Mouse (Mus musculus) embryonic facial prominence, embryonic 10.5 days (tissue): ENCODE data around the gene Cfap36. TPM values are rescaled to one million over a fixed set of nuclear protein-coding genes. Genes with fewer than 3 reads are reported as not detected.

Experiments
- DNase-seq: peaks from one replicate; pipeline ENCODE4 v3.0.0-alpha.2; 2017; ENCODE audit warnings: low spot score
- H3K27ac ChIP-seq: fragments of 300-500 bp; sonication (generic); replicated peaks from 2 replicates; pipeline ENCODE4 v1.5.1; 2016; ENCODE audit warnings: mild to moderate bottlenecking
- H3K27me3 ChIP-seq: fragments of 300-500 bp; sonication (generic); replicated peaks from 2 replicates; pipeline ENCODE4 v1.6.1; 2016; ENCODE audit warnings: low read depth, mild to moderate bottlenecking; ENCODE audit not compliant: poor library complexity, severe bottlenecking
- H3K36me3 ChIP-seq: fragments of 300-500 bp; sonication (generic); replicated peaks from 2 replicates; pipeline ENCODE4 v1.6.1; 2016; ENCODE audit warnings: mild to moderate bottlenecking, moderate library complexity
- H3K4me1 ChIP-seq: fragments of 300-500 bp; sonication (generic); 2 replicates; pipeline ENCODE4 v1.6.1; 2016
- H3K4me3 ChIP-seq: fragments of 300-500 bp; sonication (generic); 2 replicates; pipeline ENCODE4 v1.5.1; 2016; ENCODE audit warnings: mild to moderate bottlenecking, moderate library complexity
- H3K9me3 ChIP-seq: fragments of 300-500 bp; sonication (generic); 2 replicates; pipeline ENCODE4 v1.6.1; 2016; ENCODE audit warnings: mild to moderate bottlenecking
- WGBS: fragments of 180-500 bp; shearing (Covaris S2); methylation state at CpG from one replicate; pipeline ENCODE4 v1.1.7; 2016; 5-methylcytosine and 5-hydroxymethylcytosine counted together
- polyA plus RNA-seq: library from polyadenylated mRNA; unstranded; fragments of >200 nt; fragmentation: Nextera tagmentation; extraction: Ambion mirVana; gene quantifications from 2 replicates; pipeline ENCODE4 v1.2.1, GENCODE M21; 2016

Gene Cfap36
- 55.4 and 60.8 TPM in 2 replicates for polyA plus RNA-seq

- Histone ChIP-seq H3K36me3 (peaks cover 19% of the 10 kb centered on the region), H3K4me3 (peak within 1 kb of the TSS; percentile 90), H3K27ac (peak within 1 kb of the TSS; percentile 88), H3K4me1 (peaks cover 15% of the 10 kb centered on the region), H3K27me3 (0 out of 2 replicates have a peak, but pooled peaks cover 8% of the 10 kb centered on the region), H3K9me3 (no peaks in the 10 kb centered on the region)
- peak; percentile 95 for DNase-seq
- under 1% methylated on average over 53 of the region's 53 CpGs for WGBS
These were observed at the start of gene Cfap36 for GRCm38 (mm10) chr11:29246883-29247650. Cfap36 (minus strand) TSS chr11:29247409.

- Histone ChIP-seq H3K36me3 (no peaks in the 10 kb centered on the region), H3K27ac (no peak overlapping the region), H3K27me3 (no peaks in the 10 kb centered on the region), H3K4me3 (no peak overlapping the region), H3K9me3 (0 out of 2 replicates have a peak, but pooled peaks cover 3% of the 10 kb centered on the region), H3K4me1 (no peaks in the 10 kb centered on the region)
- DNase-seq = no peak
These were observed 40.1 kb upstream of the Cfap36 start for GRCm38 (mm10) chr11:29287305-29287704.

DNA sequence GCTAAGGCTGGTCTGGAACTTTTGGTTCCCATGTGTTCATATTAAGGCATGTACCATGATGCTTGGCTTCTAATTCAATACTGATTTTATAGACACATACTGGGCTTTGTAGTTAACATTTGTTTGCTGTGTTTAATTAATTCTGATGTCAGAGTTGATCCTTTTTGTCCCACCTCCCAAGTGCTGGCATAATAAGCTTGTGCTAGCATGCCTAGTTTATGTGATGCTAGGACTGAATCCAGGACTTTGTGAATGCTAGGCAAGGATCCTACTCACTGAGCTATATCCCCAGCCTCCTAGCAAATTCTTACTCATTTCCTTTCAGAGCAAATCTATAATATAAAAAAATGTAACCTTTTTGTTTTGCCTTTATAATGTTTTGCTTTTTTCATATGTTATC is 38.8 kb upstream of the Cfap36 start:
- H3K4me1 ChIP-seq = no peaks in the 10 kb centered on the region
- H3K27me3 ChIP-seq = no peaks in the 10 kb centered on the region
- H3K36me3 ChIP-seq = no peaks in the 10 kb centered on the region
- H3K27ac ChIP-seq = no peak overlapping the region
- H3K4me3 ChIP-seq = no peak overlapping the region
- DNase-seq = no peak
- 0 out of 2 replicates have a peak, but pooled peaks cover 3% of the 10 kb centered on the region for H3K9me3 ChIP-seq

- no peaks in the 10 kb centered on the region for H3K4me1 ChIP-seq
- no peaks in the 10 kb centered on the region for H3K27me3 ChIP-seq
- DNase-seq = no peak
- no peak overlapping the region for H3K4me3 ChIP-seq
- H3K36me3 ChIP-seq = no peaks in the 10 kb centered on the region
- H3K9me3 ChIP-seq = 0 out of 2 replicates have a peak, but pooled peaks cover 4% of the 10 kb centered on the region
- 85% methylated on average over 3 of the region's 3 CpGs for WGBS
- H3K27ac ChIP-seq = no peak overlapping the region
These were observed 27.5 kb upstream of the Cfap36 start for GRCm38 (mm10) chr11:29274758-29275157.

- peak; percentile 38 for DNase-seq
- Histone ChIP-seq H3K4me1 (no peaks in the 10 kb centered on the region), H3K27ac (no peak overlapping the region), H3K27me3 (no peaks in the 10 kb centered on the region), H3K36me3 (no peaks in the 10 kb centered on the region), H3K4me3 (no peak overlapping the region), H3K9me3 (0 out of 2 replicates have a peak, but pooled peaks cover 4% of the 10 kb centered on the region)
- 32% methylated on average over 3 of the region's 3 CpGs for WGBS
These were observed 20.6 kb upstream of the Cfap36 start for GRCm38 (mm10) chr11:29267824-29268223.

DNA sequence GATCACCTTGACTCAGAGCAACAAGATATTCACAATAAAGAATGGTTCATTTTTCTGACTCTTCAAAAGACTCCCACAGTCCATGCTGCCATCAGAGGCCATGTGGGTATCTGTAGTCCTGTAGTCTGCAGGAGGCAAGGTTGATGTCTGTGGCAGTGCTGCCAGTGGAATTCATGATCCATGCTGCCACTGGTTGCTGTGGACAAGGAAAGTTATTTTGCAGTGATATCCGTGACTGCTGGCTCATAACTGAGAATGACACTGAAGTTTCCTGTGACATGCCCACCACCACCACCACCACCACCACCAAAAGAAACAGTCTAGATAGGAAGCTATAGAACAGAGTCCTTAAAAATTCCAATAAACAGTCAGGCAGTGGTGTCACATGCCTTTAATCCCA is 7.4 kb upstream of the Cfap36 start:
- no peaks in the 10 kb centered on the region for H3K9me3 ChIP-seq
- H3K4me3 ChIP-seq = no peak overlapping the region
- no peak for DNase-seq
- H3K36me3 ChIP-seq = no peaks in the 10 kb centered on the region
- H3K27ac ChIP-seq = no peak overlapping the region
- 87% methylated on average over 1 of the region's 1 CpGs for WGBS
- H3K4me1 ChIP-seq = no peaks in the 10 kb centered on the region
- H3K27me3 ChIP-seq = no peaks in the 10 kb centered on the region

DNA sequence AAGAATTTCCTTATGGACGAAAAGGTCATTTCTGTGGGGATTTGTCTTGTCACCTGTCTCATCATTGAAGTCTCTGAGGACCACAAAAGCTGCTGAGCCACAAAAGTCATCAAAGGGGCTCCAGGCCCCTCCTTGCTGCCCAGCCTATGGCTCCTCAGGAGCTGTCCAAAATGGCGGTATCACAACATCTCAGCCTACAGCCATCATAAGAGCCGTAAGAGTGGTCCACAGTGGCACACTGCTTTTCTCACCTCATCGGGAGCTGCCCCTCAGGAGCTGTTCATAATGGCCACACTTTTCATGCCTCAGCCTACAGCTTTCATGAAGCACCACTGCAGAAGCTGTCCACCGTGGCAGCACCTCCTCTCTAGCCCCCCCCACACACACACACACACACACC is 1.2 kb upstream of the Cfap36 start:
- DNase-seq = no peak
- Histone ChIP-seq H3K4me3 (no peak overlapping the region), H3K27me3 (0 out of 2 replicates have a peak, but pooled peaks cover 8% of the 10 kb centered on the region), H3K27ac (no peak overlapping the region), H3K4me1 (peaks cover 15% of the 10 kb centered on the region), H3K36me3 (peaks cover 6% of the 10 kb centered on the region), H3K9me3 (no peaks in the 10 kb centered on the region)
- WGBS = 97% methylated on average over 5 of the region's 5 CpGs

GRCm38 (mm10) chr11:29247725-29248124 is 516 bp upstream of the Cfap36 start:
- H3K9me3 ChIP-seq = no peaks in the 10 kb centered on the region
- H3K4me1 ChIP-seq = peaks cover 15% of the 10 kb centered on the region
- H3K27ac ChIP-seq = peak overlapping the region; percentile 88
- H3K36me3 ChIP-seq = peaks cover 12% of the 10 kb centered on the region
- peak; percentile 9 for DNase-seq
- 100% methylated on average over 1 of the region's 1 CpGs for WGBS
- H3K27me3 ChIP-seq = 0 out of 2 replicates have a peak, but pooled peaks cover 8% of the 10 kb centered on the region
- peak overlapping the region; percentile 90 for H3K4me3 ChIP-seq

DNA sequence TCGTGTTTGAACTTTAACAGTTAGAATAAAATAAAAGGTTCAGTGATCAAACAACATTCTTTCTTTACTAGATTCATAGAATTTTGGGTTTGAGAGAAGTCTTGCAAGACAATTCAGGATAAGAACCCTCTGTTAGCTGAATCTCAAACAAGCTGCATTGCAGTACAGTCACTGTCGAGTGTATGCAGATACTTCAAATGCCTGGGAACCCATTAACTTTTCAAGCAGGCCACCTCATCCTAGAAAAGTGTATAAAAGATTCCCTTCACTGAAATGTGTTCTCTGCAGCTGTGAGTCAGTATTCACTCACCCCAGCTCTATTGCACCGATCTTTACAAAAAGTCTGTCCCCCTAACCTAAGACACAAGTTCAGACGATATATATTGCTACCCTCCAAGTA is 1.2 kb downstream of the Cfap36 start:
- peak overlapping the region; percentile 90 for H3K4me3 ChIP-seq
- H3K4me1 ChIP-seq = peaks cover 15% of the 10 kb centered on the region
- H3K36me3 ChIP-seq = peaks cover 26% of the 10 kb centered on the region
- H3K27me3 ChIP-seq = 0 out of 2 replicates have a peak, but pooled peaks cover 8% of the 10 kb centered on the region
- H3K9me3 ChIP-seq = no peaks in the 10 kb centered on the region
- no peak overlapping the region for H3K27ac ChIP-seq
- WGBS = 75% methylated on average over 4 of the region's 4 CpGs
- no peak for DNase-seq

- no peak for DNase-seq
- 68% methylated on average over 4 of the region's 4 CpGs for WGBS
- no peaks in the 10 kb centered on the region for H3K27me3 ChIP-seq
- H3K27ac ChIP-seq = no peak overlapping the region
- H3K4me1 ChIP-seq = peaks cover 15% of the 10 kb centered on the region
- H3K4me3 ChIP-seq = no peak overlapping the region
- H3K9me3 ChIP-seq = no peaks in the 10 kb centered on the region
- peaks cover 31% of the 10 kb centered on the region for H3K36me3 ChIP-seq
These were observed 5.2 kb downstream of the Cfap36 start for GRCm38 (mm10) chr11:29241961-29242360.

DNA sequence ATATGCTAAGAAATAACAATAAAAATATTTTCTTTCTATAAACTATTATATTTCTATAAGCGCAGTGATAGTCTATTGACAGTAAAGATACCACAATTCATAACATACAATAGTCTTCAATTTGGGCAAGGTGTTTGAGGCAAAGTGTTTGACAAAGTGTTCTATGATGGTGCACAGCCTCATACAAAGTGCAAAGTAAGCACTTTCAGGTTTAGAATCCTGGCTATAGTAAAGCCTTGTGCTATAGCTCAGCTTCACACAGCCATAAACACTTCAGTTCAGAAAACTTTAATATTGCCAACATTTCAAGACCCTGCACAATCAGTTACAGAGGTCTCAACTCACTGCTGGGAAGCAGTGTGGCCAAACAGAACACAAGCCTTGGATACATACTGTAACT is 7.9 kb downstream of the Cfap36 start:
- no peak for DNase-seq
- Histone ChIP-seq H3K27me3 (no peaks in the 10 kb centered on the region), H3K9me3 (no peaks in the 10 kb centered on the region), H3K27ac (no peak overlapping the region), H3K4me3 (no peak overlapping the region), H3K4me1 (no peaks in the 10 kb centered on the region), H3K36me3 (peaks cover 28% of the 10 kb centered on the region)
- WGBS = 98% methylated on average over 1 of the region's 1 CpGs

DNA sequence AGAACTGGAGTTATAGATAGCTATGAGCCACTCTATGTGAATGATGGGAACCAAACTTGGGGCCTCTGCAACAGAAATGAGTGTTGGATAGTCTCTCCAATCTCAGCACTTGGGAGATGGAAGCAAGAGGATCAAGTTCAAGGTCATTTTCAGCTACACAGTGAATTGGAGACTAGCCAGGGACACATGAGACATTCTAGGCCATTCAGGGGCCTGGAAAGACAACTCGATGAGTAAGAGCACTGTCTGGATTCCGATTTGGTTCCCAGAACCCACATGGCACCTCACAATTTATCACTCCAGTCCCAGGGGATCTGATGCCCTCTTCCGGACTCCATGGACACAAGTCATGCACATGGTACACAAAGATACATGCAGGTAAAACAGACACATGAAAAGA is 8.7 kb downstream of the Cfap36 start:
- H3K4me1 ChIP-seq = no peaks in the 10 kb centered on the region
- H3K9me3 ChIP-seq = no peaks in the 10 kb centered on the region
- no peak for DNase-seq
- WGBS = 91% methylated on average over 3 of the region's 3 CpGs
- no peak overlapping the region for H3K4me3 ChIP-seq
- H3K36me3 ChIP-seq = peaks cover 27% of the 10 kb centered on the region
- H3K27me3 ChIP-seq = no peaks in the 10 kb centered on the region
- no peak overlapping the region for H3K27ac ChIP-seq

- Histone ChIP-seq H3K9me3 (no peaks in the 10 kb centered on the region), H3K36me3 (peaks cover 28% of the 10 kb centered on the region), H3K4me3 (no peak overlapping the region), H3K4me1 (no peaks in the 10 kb centered on the region), H3K27ac (no peak overlapping the region), H3K27me3 (no peaks in the 10 kb centered on the region)
- DNase-seq = no peak
These were observed 9.2 kb downstream of the Cfap36 start for GRCm38 (mm10) chr11:29238047-29238446.
